Mouse (Mus musculus) CH12.LX (cell line): Measurements from ENCODE around the gene Psmc3ip.

Experiments used
- CHD1 ChIP-seq: IDR thresholded peaks from 2 replicates; pipeline ENCODE4 v1.6.1; 2012; ENCODE audit warnings: low read depth, low read length, improper control_type of control experiment, inconsistent platforms
- CTCF ChIP-seq, 2 experiments: IDR thresholded peaks in 1 of 2; conservative IDR thresholded peaks in 1 of 2; 2 replicates each; pipeline ENCODE4 v1.5.1; 2011 to 2012; ENCODE audit warnings: low read depth in 2 of 2, low read length in 2 of 2, improper control_type of control experiment in 1 of 2, inconsistent platforms in 1 of 2, mild to moderate bottlenecking in 1 of 2, moderate library complexity in 1 of 2
- EP300 ChIP-seq: IDR thresholded peaks from 2 replicates; pipeline ENCODE4 v1.6.1; 2011; ENCODE audit warnings: low read length, improper control_type of control experiment
- HCFC1 ChIP-seq: IDR thresholded peaks from 2 replicates; pipeline ENCODE4 v1.6.1; 2012; ENCODE audit warnings: low read depth, mild to moderate bottlenecking, inconsistent platforms, low read length, improper control_type of control experiment
- IRF4 ChIP-seq: IDR thresholded peaks from 2 replicates; pipeline ENCODE4 v1.6.1; 2014; ENCODE audit warnings: low read depth, mild to moderate bottlenecking, inconsistent platforms, low read length, improper control_type of control experiment
- JUND ChIP-seq: conservative IDR thresholded peaks from 2 replicates; pipeline ENCODE4 v1.6.1; 2011; ENCODE audit warnings: low read depth, low read length, improper control_type of control experiment
- MAX ChIP-seq: IDR thresholded peaks from 2 replicates; pipeline ENCODE4 v1.6.1; 2011; ENCODE audit warnings: low read length, improper control_type of control experiment
- POLR2AphosphoS2 ChIP-seq: IDR thresholded peaks from 2 replicates; pipeline ENCODE4 v1.6.1; 2011; ENCODE audit warnings: low read depth, low read length, improper control_type of control experiment
- TCF12 ChIP-seq: IDR thresholded peaks from 2 replicates; pipeline ENCODE4 v1.6.1; 2014; ENCODE audit warnings: low read depth, mild to moderate bottlenecking, inconsistent platforms, low read length, improper control_type of control experiment
- USF1 ChIP-seq: IDR thresholded peaks from 2 replicates; pipeline ENCODE4 v1.6.1; 2014; ENCODE audit warnings: low read depth, mild to moderate bottlenecking, inconsistent platforms, low read length, improper control_type of control experiment
- USF2 ChIP-seq: conservative IDR thresholded peaks from 2 replicates; pipeline ENCODE4 v1.6.1; 2011; ENCODE audit warnings: low read depth, low read length, improper control_type of control experiment
- ZKSCAN1 ChIP-seq: IDR thresholded peaks from 2 replicates; pipeline ENCODE4 v1.6.1; 2012; ENCODE audit warnings: low read depth, inconsistent platforms, low read length, improper control_type of control experiment, borderline replicate concordance

DNA sequence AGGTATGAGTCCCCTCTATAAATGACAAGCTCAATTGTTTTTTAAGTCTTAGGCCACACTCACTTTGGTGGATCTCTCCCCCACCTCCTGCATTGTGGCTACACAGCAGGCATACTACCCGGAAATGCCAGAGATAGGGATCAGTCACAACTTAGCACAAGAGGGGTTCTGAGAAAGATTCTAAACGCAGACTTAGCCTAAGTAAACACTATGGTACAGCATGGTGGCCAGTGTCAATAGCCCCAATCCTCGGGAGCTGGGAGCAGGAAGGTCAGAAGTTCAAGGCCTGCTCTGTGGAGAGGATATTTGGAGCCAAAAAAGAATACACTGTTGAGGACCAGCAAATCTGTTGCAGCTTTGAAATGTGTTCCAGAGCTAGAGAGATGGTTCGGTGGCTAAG is 22.9 kb upstream of the Psmc3ip start:
- TF ChIP-seq MAX (no peak), CTCF (conservative IDR thresholded peaks at IDR 0.05 in 1 of 2, IDR thresholded peaks at IDR 0.05 in 1 of 2; ENCODE audit: low read depth in 2 of 2, low read length in 2 of 2) (no peak), TCF12 (no peak), EP300 (no peak), JUND (no peak), CHD1 (no peak), POLR2AphosphoS2 (no peak), HCFC1 (no peak), USF1 (no peak), ZKSCAN1 (no peak), IRF4 (no peak), USF2 (no peak)
